Mouse (Mus musculus): ENCODE measurements around the gene Chp1. TPM values are rescaled to one million over a fixed set of nuclear protein-coding genes. Genes with fewer than 3 reads are reported as not detected.

The Chp1 gene
- polyA plus RNA-seq, 1 experiment from 2014 or later = 58.4 TPM

Other genes starting within 250 kb of the Chp1 start
- 4.4 and 5.0 TPM in 2 replicates for gene Dll4, start 221.9 kb upstream of the Chp1 start, polyA plus RNA-seq (2015; fragmentation: Nextera tagmentation; extraction: Ambion mirVana)
- 9.5 and 10.5 TPM in 2 replicates for gene Chac1, start 196.5 kb upstream of the Chp1 start, polyA plus RNA-seq (2015; fragmentation: Nextera tagmentation; extraction: Ambion mirVana)
- gene Ino80, start 70.0 kb upstream of the Chp1 start, polyA plus RNA-seq (2015; fragmentation: Nextera tagmentation; extraction: Ambion mirVana) = 2.7 and 3.8 TPM in 2 replicates
- 1.0 TPM in 2 replicates for gene Exd1, start 70 bp upstream of the Chp1 start, polyA plus RNA-seq (2015; fragmentation: Nextera tagmentation; extraction: Ambion mirVana)
- 7.1 and 9.6 TPM in 2 replicates for gene Nusap1, start 70.6 kb downstream of the Chp1 start, polyA plus RNA-seq (2015; fragmentation: Nextera tagmentation; extraction: Ambion mirVana)
- gene Oip5, start 70.8 kb downstream of the Chp1 start, polyA plus RNA-seq (2015; fragmentation: Nextera tagmentation; extraction: Ambion mirVana) = 3.4 and 3.7 TPM in 2 replicates
- 39.0 and 43.0 TPM in 2 replicates for gene Ndufaf1, start 115.1 kb downstream of the Chp1 start, polyA plus RNA-seq (2015; fragmentation: Nextera tagmentation; extraction: Ambion mirVana)
- gene Rtf1, start 127.4 kb downstream of the Chp1 start, polyA plus RNA-seq (2015; fragmentation: Nextera tagmentation; extraction: Ambion mirVana) = 53.3 and 58.6 TPM in 2 replicates
- 0.19 TPM in 2 replicates for gene Itpka, start 194.6 kb downstream of the Chp1 start, polyA plus RNA-seq (2015; fragmentation: Nextera tagmentation; extraction: Ambion mirVana)
- 2.0 and 2.7 TPM in 2 replicates for gene Ltk, start 212.7 kb downstream of the Chp1 start, polyA plus RNA-seq (2015; fragmentation: Nextera tagmentation; extraction: Ambion mirVana)
- gene Rpap1, start 239.8 kb downstream of the Chp1 start, polyA plus RNA-seq (2015; fragmentation: Nextera tagmentation; extraction: Ambion mirVana) = 16.9 and 17.5 TPM in 2 replicates